Mouse (Mus musculus): ENCODE measurements around the gene Plekhn1. TPM values are rescaled to one million over a fixed set of nuclear protein-coding genes. Genes with fewer than 3 reads are reported as not detected.
A peak's percentile ranks its signal among the peaks of the same experiment; 100 is the strongest.

The Plekhn1 gene
- polyA plus RNA-seq (2014; fragmentation: Nextera tagmentation; extraction: Ambion mirVana): 8.7 and 12.2 TPM in 2 replicates

DNA sequence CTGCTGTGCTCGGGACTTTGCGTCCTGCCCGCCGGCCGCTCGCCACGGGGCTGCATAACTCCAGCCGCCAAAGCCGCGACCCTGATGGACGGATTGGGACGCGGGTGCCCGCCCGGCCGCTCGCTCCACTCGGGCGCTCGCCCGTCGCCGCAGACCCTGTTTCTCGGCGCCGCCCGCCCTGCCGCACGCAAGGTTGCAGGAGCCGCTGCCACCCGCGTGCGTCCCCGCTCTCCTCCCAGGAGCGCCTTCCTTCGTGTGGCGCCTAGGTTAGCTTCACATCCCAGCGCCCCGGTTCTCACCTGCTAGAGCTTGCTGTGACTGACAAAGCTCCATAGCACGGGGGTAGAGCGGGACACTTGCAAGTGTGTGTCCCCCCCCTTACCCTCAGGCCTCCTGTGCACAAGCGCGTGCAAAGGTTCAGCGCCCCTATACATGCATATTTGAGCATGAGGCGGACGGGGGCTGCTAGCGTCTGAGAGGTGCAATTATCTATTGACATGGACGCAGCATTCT is at the start of gene Plekhn1:
Gene Plekhn1, minus strand, starts transcription at position 157 of the 513 bp plus-strand sequence.
- Histone ChIP-seq H3K36me3 (ENCODE audit: control insufficient read depth, insufficient read depth, low read length) (peaks cover 28% of the 10 kb centered on the region), H3K4me3 (ENCODE audit: low read depth, low read length) (peak within 1 kb of the TSS; percentile 90), H3K27ac (ENCODE audit: low read depth, low read length) (peak within 1 kb of the TSS; percentile 91), H3K9ac (ENCODE audit: low read depth, low read length) (peak within 1 kb of the TSS; percentile 84), H3K9me3 (replicated peaks; ENCODE audit: control insufficient read depth, low read length) (no peaks in the 10 kb centered on the region), H3K4me2 (peak within 1 kb of the TSS; percentile 84), H3K4me1 (ENCODE audit: control insufficient read depth, insufficient read depth, low read length) (peaks cover 14% of the 10 kb centered on the region; the same call in 1 of the 2 replicates), H3K27me3 (ENCODE audit: control insufficient read depth, insufficient read depth, low read length) (no peaks in the 10 kb centered on the region)
- 0% methylated on average over 31 of the region's 48 CpGs for WGBS (ENCODE audit: insufficient replicate concordance)
- ATAC-seq (replicated peaks; ENCODE audit: insufficient number of reproducible peaks, low FRiP score, low TSS enrichment): peak; percentile 27; the same call in 1 of the 2 replicates

DNA sequence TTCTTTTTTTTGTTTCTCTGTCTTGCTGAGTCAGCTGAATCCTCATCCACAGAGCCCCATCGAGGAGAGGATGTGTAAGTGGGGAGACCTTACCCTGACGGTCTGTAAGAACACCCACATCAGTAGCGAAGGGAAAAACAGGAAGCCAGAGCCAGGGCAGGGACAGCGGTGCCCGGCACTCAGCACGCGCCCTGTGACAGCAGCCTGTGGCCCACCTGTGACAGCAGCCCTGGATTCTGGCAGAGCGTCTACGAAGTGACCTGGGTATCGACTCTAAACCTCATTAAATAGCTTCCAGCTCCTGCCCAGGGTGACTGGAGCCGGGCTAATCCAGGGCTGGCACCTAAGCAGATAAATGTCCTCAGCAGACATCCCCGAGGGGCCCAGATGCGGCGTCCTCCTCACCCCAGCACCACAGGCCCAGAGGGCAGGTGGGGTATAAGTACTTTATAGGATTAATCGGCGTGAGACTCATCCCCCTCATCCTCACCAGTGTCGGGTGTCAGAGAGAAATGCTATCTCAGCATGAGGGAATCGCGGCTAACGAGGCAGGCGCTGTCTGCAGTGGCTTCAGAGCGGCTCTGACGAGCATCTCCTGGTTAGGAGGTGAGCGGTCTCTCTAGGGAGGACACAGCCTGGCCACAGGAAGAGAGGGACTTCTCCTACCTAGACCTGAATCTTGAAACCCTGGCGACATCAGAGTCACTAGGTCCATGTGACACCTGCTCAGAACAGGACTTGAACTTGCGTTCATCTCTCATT is 20.6 kb upstream of the Plekhn1 start, which contains the start of gene Samd11:
Gene Samd11, minus strand, starts transcription at position 580 of the 762 bp plus-strand sequence.
- peak within 1 kb of the TSS; percentile 34 for H3K4me3 ChIP-seq (ENCODE audit: low read depth, low read length)
- peak within 1 kb of the TSS; percentile 59 for H3K4me2 ChIP-seq
- H3K4me1 ChIP-seq (ENCODE audit: control insufficient read depth, insufficient read depth, low read length): peaks cover 7% of the 10 kb centered on the region
- no peaks in the 10 kb centered on the region for H3K9me3 ChIP-seq (replicated peaks; ENCODE audit: control insufficient read depth, low read length)
- ATAC-seq (replicated peaks; ENCODE audit: insufficient number of reproducible peaks, low FRiP score, low TSS enrichment): peak; percentile 57; the same call in 1 of the 2 replicates
- WGBS (ENCODE audit: insufficient replicate concordance): 3% methylated on average over 26 of the region's 26 CpGs
- H3K36me3 ChIP-seq (ENCODE audit: control insufficient read depth, insufficient read depth, low read length): no peaks in the 10 kb centered on the region
- peak within 1 kb of the TSS; percentile 43 for H3K9ac ChIP-seq (ENCODE audit: low read depth, low read length)
- H3K27ac ChIP-seq (ENCODE audit: low read depth, low read length): peak within 1 kb of the TSS; percentile 32; the same call in 1 of the 2 replicates
- H3K27me3 ChIP-seq (ENCODE audit: control insufficient read depth, insufficient read depth, low read length): peaks cover 29% of the 10 kb centered on the region

DNA sequence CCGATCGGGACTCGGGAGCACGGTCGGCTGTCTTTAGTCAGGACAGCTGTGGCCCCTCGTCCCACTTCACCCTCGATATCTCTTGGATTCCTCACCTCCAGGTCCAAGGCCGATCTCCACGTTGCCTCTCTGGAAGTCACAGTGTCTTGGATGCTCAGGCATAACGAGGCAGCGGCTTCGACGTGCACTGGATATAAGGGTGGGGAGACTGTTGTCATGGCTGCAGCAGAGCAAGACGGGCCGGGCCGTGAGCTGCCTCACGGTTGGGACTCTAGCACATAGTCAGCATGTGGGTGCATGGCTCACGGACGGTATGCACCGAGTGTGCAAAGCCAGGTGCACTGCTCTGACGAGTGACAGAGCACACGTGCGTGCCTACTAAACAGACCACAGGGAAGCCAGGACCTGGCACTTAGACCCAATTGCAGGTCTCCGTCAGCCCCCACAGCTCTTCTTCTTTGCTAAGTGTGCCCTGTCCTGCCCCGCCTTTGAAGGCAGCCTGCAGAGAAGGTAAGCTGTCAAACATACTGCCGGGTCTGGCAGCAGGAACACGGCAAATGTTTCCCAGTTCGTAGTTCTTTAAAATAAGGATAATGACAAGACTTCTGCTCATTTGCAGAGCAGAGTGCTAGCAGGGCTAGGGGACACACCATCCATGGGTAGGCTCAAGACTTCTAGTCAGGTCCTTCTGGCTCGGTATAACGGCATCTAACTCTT is 19.9 kb upstream of the Plekhn1 start:
- Histone ChIP-seq H3K27ac (ENCODE audit: low read depth, low read length) (peak overlapping the region; percentile 32; the same call in 1 of the 2 replicates), H3K9me3 (replicated peaks; ENCODE audit: control insufficient read depth, low read length) (no peaks in the 10 kb centered on the region), H3K36me3 (ENCODE audit: control insufficient read depth, insufficient read depth, low read length) (no peaks in the 10 kb centered on the region), H3K4me3 (ENCODE audit: low read depth, low read length) (peak overlapping the region; percentile 34), H3K4me1 (ENCODE audit: control insufficient read depth, insufficient read depth, low read length) (peaks cover 7% of the 10 kb centered on the region), H3K27me3 (ENCODE audit: control insufficient read depth, insufficient read depth, low read length) (peaks cover 29% of the 10 kb centered on the region), H3K9ac (ENCODE audit: low read depth, low read length) (peak overlapping the region; percentile 43), H3K4me2 (peak overlapping the region; percentile 59)
- ATAC-seq (replicated peaks; ENCODE audit: insufficient number of reproducible peaks, low FRiP score, low TSS enrichment): peak; percentile 62; the same call in 1 of the 2 replicates
- WGBS (ENCODE audit: insufficient replicate concordance): 2% methylated on average over 30 of the region's 30 CpGs

DNA sequence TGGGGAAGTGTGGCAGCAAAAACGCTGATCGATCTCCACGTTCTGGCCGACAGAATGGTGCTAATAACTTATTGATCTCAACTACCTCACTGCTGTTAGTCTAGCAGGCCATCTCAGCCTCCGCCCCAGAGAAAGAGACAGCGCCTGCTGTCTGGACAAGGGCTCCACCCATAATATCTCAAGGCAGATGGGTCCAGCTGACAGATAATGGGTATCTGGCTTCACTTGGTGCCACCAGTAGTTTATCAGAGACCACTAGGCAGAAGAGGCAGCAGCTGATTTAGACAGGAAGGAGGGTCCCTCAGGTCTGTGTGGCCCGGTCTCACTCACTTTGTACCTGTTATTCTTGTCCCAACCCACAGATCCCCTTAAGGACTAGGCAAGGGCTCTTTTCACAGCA is 18.4 kb upstream of the Plekhn1 start:
- peaks cover 7% of the 10 kb centered on the region for H3K4me1 ChIP-seq (ENCODE audit: control insufficient read depth, insufficient read depth, low read length)
- H3K4me2 ChIP-seq: peak overlapping the region; percentile 32
- no peak overlapping the region; the same call in 1 of the 2 replicates for H3K9ac ChIP-seq (ENCODE audit: low read depth, low read length)
- ATAC-seq (replicated peaks; ENCODE audit: insufficient number of reproducible peaks, low FRiP score, low TSS enrichment): peak; percentile 80
- peaks cover 29% of the 10 kb centered on the region for H3K27me3 ChIP-seq (ENCODE audit: control insufficient read depth, insufficient read depth, low read length)
- peak overlapping the region; percentile 66 for H3K27ac ChIP-seq (ENCODE audit: low read depth, low read length)
- no peaks in the 10 kb centered on the region for H3K9me3 ChIP-seq (replicated peaks; ENCODE audit: control insufficient read depth, low read length)
- no peak overlapping the region for H3K4me3 ChIP-seq (ENCODE audit: low read depth, low read length)
- H3K36me3 ChIP-seq (ENCODE audit: control insufficient read depth, insufficient read depth, low read length): peaks cover 6% of the 10 kb centered on the region
- 35% methylated on average over 7 of the region's 7 CpGs for WGBS (ENCODE audit: insufficient replicate concordance)

DNA sequence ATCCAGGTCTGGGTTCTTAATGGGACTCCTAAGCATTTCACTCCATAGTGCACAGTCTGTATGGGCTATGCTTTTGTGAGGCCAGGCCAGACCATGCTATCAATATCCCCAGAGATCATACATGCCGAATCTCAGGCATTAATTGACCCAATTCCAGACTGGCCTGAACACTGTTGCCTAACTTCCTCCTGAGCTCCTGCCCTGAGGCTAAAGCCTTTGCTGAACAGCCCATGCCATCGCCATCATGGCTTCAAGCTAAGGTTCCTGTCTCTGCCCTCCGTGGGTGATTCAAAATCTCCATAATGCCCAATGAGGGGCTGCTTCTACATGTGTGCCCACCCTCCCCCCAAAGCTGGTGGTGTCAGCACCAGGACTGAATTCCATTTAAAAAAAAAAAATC is 18.0 kb upstream of the Plekhn1 start:
- H3K27ac ChIP-seq (ENCODE audit: low read depth, low read length): peak overlapping the region; percentile 66
- peaks cover 10% of the 10 kb centered on the region for H3K36me3 ChIP-seq (ENCODE audit: control insufficient read depth, insufficient read depth, low read length)
- H3K4me1 ChIP-seq (ENCODE audit: control insufficient read depth, insufficient read depth, low read length): peaks cover 7% of the 10 kb centered on the region
- 0 out of 2 replicates have a peak, but pooled peaks have one; percentile 20 for ATAC-seq (replicated peaks; ENCODE audit: insufficient number of reproducible peaks, low FRiP score, low TSS enrichment)
- no peak overlapping the region for H3K4me3 ChIP-seq (ENCODE audit: low read depth, low read length)
- 28% methylated on average over 3 of the region's 3 CpGs for WGBS (ENCODE audit: insufficient replicate concordance)
- peak overlapping the region; percentile 43; the same call in 1 of the 2 replicates for H3K9ac ChIP-seq (ENCODE audit: low read depth, low read length)
- H3K27me3 ChIP-seq (ENCODE audit: control insufficient read depth, insufficient read depth, low read length): peaks cover 29% of the 10 kb centered on the region
- H3K9me3 ChIP-seq (replicated peaks; ENCODE audit: control insufficient read depth, low read length): no peaks in the 10 kb centered on the region
- H3K4me2 ChIP-seq: peak overlapping the region; percentile 32

DNA sequence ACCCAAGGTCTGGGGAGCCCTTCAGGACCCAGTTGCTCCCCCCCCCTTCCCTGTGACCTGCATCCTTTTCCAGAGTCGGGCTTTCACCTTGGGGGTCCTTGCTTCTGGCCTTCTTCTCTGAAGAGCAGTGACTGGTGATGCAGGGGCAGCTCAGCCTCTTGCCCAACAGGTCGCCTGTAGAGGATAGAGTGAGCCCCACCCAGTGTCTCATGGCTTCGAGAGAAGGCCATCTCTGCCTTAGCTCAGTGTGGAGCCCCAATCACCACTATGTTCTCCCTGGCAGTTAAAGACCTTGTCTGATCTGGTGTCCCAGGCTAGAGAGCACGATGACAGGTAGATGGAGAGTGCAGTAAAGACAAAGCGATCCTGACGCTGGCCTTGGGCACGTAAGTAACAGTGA is 17.5 kb upstream of the Plekhn1 start:
- H3K27ac ChIP-seq (ENCODE audit: low read depth, low read length): peak overlapping the region; percentile 66

DNA sequence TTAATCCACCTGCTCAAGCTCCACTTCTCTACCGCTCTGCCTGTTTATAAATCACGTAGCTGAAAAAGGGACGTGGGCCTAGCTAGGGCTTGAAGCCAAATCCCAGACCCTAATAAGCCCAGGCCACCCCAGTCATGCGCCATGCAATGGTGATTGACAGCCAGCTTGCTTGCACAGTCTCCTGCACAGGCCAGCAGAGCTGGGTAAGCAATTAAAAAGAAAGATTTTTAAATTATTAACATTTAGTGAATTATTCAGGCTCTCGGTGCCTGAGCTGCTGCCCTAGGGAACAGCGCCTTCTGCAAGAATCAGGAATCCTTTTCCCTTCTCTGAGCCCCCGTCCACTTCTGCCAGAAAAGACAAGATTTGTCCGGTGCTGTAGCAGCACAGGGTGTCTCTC is 16.4 kb upstream of the Plekhn1 start:
- H3K4me1 ChIP-seq (ENCODE audit: control insufficient read depth, insufficient read depth, low read length): peaks cover 7% of the 10 kb centered on the region
- peaks cover 18% of the 10 kb centered on the region for H3K36me3 ChIP-seq (ENCODE audit: control insufficient read depth, insufficient read depth, low read length)
- peaks cover 29% of the 10 kb centered on the region for H3K27me3 ChIP-seq (ENCODE audit: control insufficient read depth, insufficient read depth, low read length)
- H3K27ac ChIP-seq (ENCODE audit: low read depth, low read length): no peak overlapping the region
- no peak overlapping the region for H3K9ac ChIP-seq (ENCODE audit: low read depth, low read length)
- no peaks in the 10 kb centered on the region for H3K9me3 ChIP-seq (replicated peaks; ENCODE audit: control insufficient read depth, low read length)
- ATAC-seq (replicated peaks; ENCODE audit: insufficient number of reproducible peaks, low FRiP score, low TSS enrichment): no peak
- H3K4me3 ChIP-seq (ENCODE audit: low read depth, low read length): no peak overlapping the region
- peak overlapping the region; percentile 32; the same call in 1 of the 2 replicates for H3K4me2 ChIP-seq
- 77% methylated on average over 8 of the region's 8 CpGs for WGBS (ENCODE audit: insufficient replicate concordance)

More for the DNA sequence above, 17.5 kb upstream of the Plekhn1 start:
- Histone ChIP-seq H3K4me1 (ENCODE audit: control insufficient read depth, insufficient read depth, low read length) (peaks cover 7% of the 10 kb centered on the region), H3K36me3 (ENCODE audit: control insufficient read depth, insufficient read depth, low read length) (peaks cover 11% of the 10 kb centered on the region), H3K4me2 (peak overlapping the region; percentile 32), H3K9ac (ENCODE audit: low read depth, low read length) (no peak overlapping the region), H3K27me3 (ENCODE audit: control insufficient read depth, insufficient read depth, low read length) (peaks cover 29% of the 10 kb centered on the region), H3K4me3 (ENCODE audit: low read depth, low read length) (no peak overlapping the region), H3K9me3 (replicated peaks; ENCODE audit: control insufficient read depth, low read length) (no peaks in the 10 kb centered on the region)
- 28% methylated on average over 7 of the region's 7 CpGs for WGBS (ENCODE audit: insufficient replicate concordance)
- ATAC-seq (replicated peaks; ENCODE audit: insufficient number of reproducible peaks, low FRiP score, low TSS enrichment): no peak

DNA sequence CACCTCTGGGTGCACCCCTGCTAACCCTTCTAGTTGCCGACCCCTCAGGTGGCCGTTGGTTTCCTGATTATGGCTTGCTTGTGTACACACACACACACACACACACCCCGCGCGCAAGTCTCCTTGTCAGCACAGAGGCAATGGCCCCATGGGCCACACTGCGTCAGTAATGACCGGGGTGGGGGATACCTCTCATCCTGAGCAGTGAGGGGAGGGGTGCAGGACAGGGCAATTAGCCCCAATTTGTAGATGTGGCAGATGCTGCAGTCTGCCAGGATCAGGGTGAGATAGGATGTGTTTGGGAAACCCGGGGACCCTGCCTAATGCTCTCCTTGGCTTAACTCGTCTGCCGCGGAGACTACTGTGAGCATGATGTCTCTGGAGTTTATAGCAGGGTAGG is 14.9 kb upstream of the Plekhn1 start:
- Histone ChIP-seq H3K27ac (ENCODE audit: low read depth, low read length) (no peak overlapping the region), H3K9me3 (replicated peaks; ENCODE audit: control insufficient read depth, low read length) (no peaks in the 10 kb centered on the region), H3K36me3 (ENCODE audit: control insufficient read depth, insufficient read depth, low read length) (peaks cover 32% of the 10 kb centered on the region), H3K4me3 (ENCODE audit: low read depth, low read length) (no peak overlapping the region), H3K4me1 (ENCODE audit: control insufficient read depth, insufficient read depth, low read length) (peaks cover 3% of the 10 kb centered on the region), H3K27me3 (ENCODE audit: control insufficient read depth, insufficient read depth, low read length) (peaks cover 18% of the 10 kb centered on the region), H3K4me2 (no peak overlapping the region), H3K9ac (ENCODE audit: low read depth, low read length) (no peak overlapping the region)
- ATAC-seq (replicated peaks; ENCODE audit: insufficient number of reproducible peaks, low FRiP score, low TSS enrichment): 0 out of 2 replicates have a peak, but pooled peaks have one; percentile 16
- WGBS (ENCODE audit: insufficient replicate concordance): 48% methylated on average over 11 of the region's 11 CpGs
